Mouse (Mus musculus) kidney, postnatal 10 days (tissue): ENCODE data around the gene Arhgap40.
A peak's percentile ranks its signal among the peaks of the same experiment; 100 is the strongest.

Experiments
- DNase-seq: peaks from one replicate; pipeline ENCODE4 v3.0.0; 2021; ENCODE audit warnings: mixed read lengths

Arhgap40 gene

GRCm38 (mm10) chr2:158550067-158550466 lies 37.5 kb downstream of the Arhgap40 start:
- peak; percentile 90 for DNase-seq

- no peak for DNase-seq
Observed at GRCm38 (mm10) chr2:158554366-158554765, 41.8 kb downstream of the Arhgap40 start.

- peak; percentile 63 for DNase-seq
Observed at GRCm38 (mm10) chr2:158555252-158555651, 42.7 kb downstream of the Arhgap40 start.

- DNase-seq = no peak
Observed at GRCm38 (mm10) chr2:158555812-158556211, 43.2 kb downstream of the Arhgap40 start.

- peak; percentile 81 for DNase-seq
Observed at GRCm38 (mm10) chr2:158556225-158556624, 43.6 kb downstream of the Arhgap40 start.

GRCm38 (mm10) chr2:158556750-158557149 lies 44.2 kb downstream of the Arhgap40 start:
- no peak for DNase-seq

- DNase-seq = no peak
Observed at GRCm38 (mm10) chr2:158559945-158560344, 47.3 kb downstream of the Arhgap40 start.

- no peak for DNase-seq
Observed at GRCm38 (mm10) chr2:158560801-158561200, 48.2 kb downstream of the Arhgap40 start.

GRCm38 (mm10) chr2:158561371-158562144 lies 49.0 kb downstream of the Arhgap40 start:
- DNase-seq = no peak

GRCm38 (mm10) chr2:158570421-158571081 lies 58.0 kb downstream of the Arhgap40 start:
- peak; percentile 86 for DNase-seq

- no peak for DNase-seq
Observed at GRCm38 (mm10) chr2:158579979-158580378, 67.4 kb downstream of the Arhgap40 start.

GRCm38 (mm10) chr2:158584621-158585358 lies 72.2 kb downstream of the Arhgap40 start:
- DNase-seq = peak; percentile 82

GRCm38 (mm10) chr2:158588524-158589271 lies 76.1 kb downstream of the Arhgap40 start:
- DNase-seq = no peak

- no peak for DNase-seq
Observed at GRCm38 (mm10) chr2:158590495-158590894, 77.9 kb downstream of the Arhgap40 start.

GRCm38 (mm10) chr2:158591286-158591685 lies 78.7 kb downstream of the Arhgap40 start:
- DNase-seq = no peak

GRCm38 (mm10) chr2:158593371-158593770 lies 80.8 kb downstream of the Arhgap40 start:
- no peak for DNase-seq

- peak; percentile 75 for DNase-seq
Observed at GRCm38 (mm10) chr2:158595103-158595502, 82.5 kb downstream of the Arhgap40 start.

- no peak for DNase-seq
Observed at GRCm38 (mm10) chr2:158595577-158595976, 83.0 kb downstream of the Arhgap40 start.

- DNase-seq = no peak
Observed at GRCm38 (mm10) chr2:158596803-158597202, 84.2 kb downstream of the Arhgap40 start.
